Mouse (Mus musculus): ENCODE measurements around the gene Thsd7a. TPM values are rescaled to one million over a fixed set of nuclear protein-coding genes. Genes with fewer than 3 reads are reported as not detected.

Thsd7a gene
- total RNA-seq, 4 experiments from 2014 or later, result 11.0 to 14.5 (median 11.5) TPM

- no peak for DNase-seq
These were observed 99.6 kb downstream of the Thsd7a start for GRCm38 (mm10) chr6:12649633-12650032.

GRCm38 (mm10) chr6:12628637-12629246 is 120.5 kb downstream of the Thsd7a start:
- no peak for DNase-seq

GRCm38 (mm10) chr6:12606638-12607246 is 142.5 kb downstream of the Thsd7a start:
- DNase-seq, result no peak

- DNase-seq, result no peak
These were observed 146.3 kb downstream of the Thsd7a start for GRCm38 (mm10) chr6:12602927-12603326.

- DNase-seq, result no peak
These were observed 147.0 kb downstream of the Thsd7a start for GRCm38 (mm10) chr6:12602161-12602560.

GRCm38 (mm10) chr6:12584456-12584855 is 164.8 kb downstream of the Thsd7a start:
- no peak for DNase-seq

GRCm38 (mm10) chr6:12581143-12581542 is 168.1 kb downstream of the Thsd7a start:
- no peak for DNase-seq

- DNase-seq, result no peak
These were observed 173.5 kb downstream of the Thsd7a start for GRCm38 (mm10) chr6:12575619-12576216.

GRCm38 (mm10) chr6:12572202-12572601 is 177.0 kb downstream of the Thsd7a start:
- DNase-seq, result no peak

- DNase-seq, result no peak
These were observed 184.1 kb downstream of the Thsd7a start for GRCm38 (mm10) chr6:12565136-12565535.

GRCm38 (mm10) chr6:12562336-12562735 is 186.9 kb downstream of the Thsd7a start:
- no peak for DNase-seq

- DNase-seq, result no peak
These were observed 188.7 kb downstream of the Thsd7a start for GRCm38 (mm10) chr6:12560500-12560899.

GRCm38 (mm10) chr6:12555114-12556099 is 193.8 kb downstream of the Thsd7a start:
- no peak for DNase-seq

GRCm38 (mm10) chr6:12551176-12551575 is 198.0 kb downstream of the Thsd7a start:
- DNase-seq, result no peak

- DNase-seq, result no peak
These were observed 199.1 kb downstream of the Thsd7a start for GRCm38 (mm10) chr6:12550054-12550655.

GRCm38 (mm10) chr6:12544096-12544495 is 205.1 kb downstream of the Thsd7a start:
- no peak for DNase-seq

GRCm38 (mm10) chr6:12542496-12542895 is 206.7 kb downstream of the Thsd7a start:
- DNase-seq, result no peak

GRCm38 (mm10) chr6:12519121-12519520 is 230.1 kb downstream of the Thsd7a start:
- no peak for DNase-seq

- DNase-seq, result no peak
These were observed 230.8 kb downstream of the Thsd7a start for GRCm38 (mm10) chr6:12518283-12518903.

GRCm38 (mm10) chr6:12517726-12518125 is 231.5 kb downstream of the Thsd7a start:
- DNase-seq, result no peak

- DNase-seq, result no peak
These were observed 242.3 kb downstream of the Thsd7a start for GRCm38 (mm10) chr6:12506877-12507276.

- no peak for DNase-seq
These were observed 245.3 kb downstream of the Thsd7a start for GRCm38 (mm10) chr6:12503867-12504266.

Data from adrenal gland, adult 8-10 months (tissue).